Mouse (Mus musculus) splenic B cell, adult 2 months (primary cell): ENCODE results near the gene Sdr42e1.

ENCODE experiments used
- DNase-seq: peaks from one replicate; pipeline ENCODE4 v3.0.0-alpha.2; 2011; ENCODE audit warnings: low read depth, low spot score
- H3K27me3 ChIP-seq: 2 replicates; pipeline ENCODE4 v1.6.1; 2012; ENCODE audit warnings: mild to moderate bottlenecking, low read length, moderate library complexity, mixed read lengths; ENCODE audit not compliant: control insufficient read depth, poor library complexity, insufficient read depth, severe bottlenecking
- H3K36me3 ChIP-seq: 2 replicates; pipeline ENCODE4 v1.6.1; 2012; ENCODE audit warnings: mild to moderate bottlenecking, low read length, moderate library complexity, mixed read lengths; ENCODE audit not compliant: control insufficient read depth, poor library complexity, insufficient read depth, severe bottlenecking

Sdr42e1 gene

GRCm38 (mm10) chr8:117683925-117684472 is 10.5 kb upstream of the Sdr42e1 start:
- Histone ChIP-seq H3K27me3 (no peaks in the 10 kb centered on the region), H3K36me3 (no peaks in the 10 kb centered on the region)
- DNase-seq: no peak

- DNase-seq: no peak
- H3K27me3 ChIP-seq: no peaks in the 10 kb centered on the region
- H3K36me3 ChIP-seq: no peaks in the 10 kb centered on the region
Observed at GRCm38 (mm10) chr8:117678650-117679049, 5.2 kb upstream of the Sdr42e1 start.

- no peak for DNase-seq
- H3K27me3 ChIP-seq: no peaks in the 10 kb centered on the region
- no peaks in the 10 kb centered on the region for H3K36me3 ChIP-seq
Observed at GRCm38 (mm10) chr8:117677011-117677410, 3.5 kb upstream of the Sdr42e1 start.

GRCm38 (mm10) chr8:117676460-117676859 is 3.0 kb upstream of the Sdr42e1 start:
- no peak for DNase-seq
- Histone ChIP-seq H3K36me3 (no peaks in the 10 kb centered on the region), H3K27me3 (no peaks in the 10 kb centered on the region)

GRCm38 (mm10) chr8:117675171-117675570 is 1.7 kb upstream of the Sdr42e1 start:
- no peaks in the 10 kb centered on the region for H3K36me3 ChIP-seq
- H3K27me3 ChIP-seq: no peaks in the 10 kb centered on the region
- DNase-seq: no peak

GRCm38 (mm10) chr8:117672558-117672957 is 931 bp downstream of the Sdr42e1 start:
- H3K27me3 ChIP-seq: no peaks in the 10 kb centered on the region
- H3K36me3 ChIP-seq: no peaks in the 10 kb centered on the region
- DNase-seq: no peak

- no peak for DNase-seq
- Histone ChIP-seq H3K27me3 (no peaks in the 10 kb centered on the region), H3K36me3 (no peaks in the 10 kb centered on the region)
Observed at GRCm38 (mm10) chr8:117670461-117670860, 3.0 kb downstream of the Sdr42e1 start.

GRCm38 (mm10) chr8:117667349-117668124 is 6.0 kb downstream of the Sdr42e1 start:
- no peaks in the 10 kb centered on the region for H3K36me3 ChIP-seq
- H3K27me3 ChIP-seq: no peaks in the 10 kb centered on the region
- no peak for DNase-seq

- no peaks in the 10 kb centered on the region for H3K36me3 ChIP-seq
- H3K27me3 ChIP-seq: no peaks in the 10 kb centered on the region
- DNase-seq: no peak
Observed at GRCm38 (mm10) chr8:117660358-117661031, 13.0 kb downstream of the Sdr42e1 start.

GRCm38 (mm10) chr8:117658990-117659389 is 14.5 kb downstream of the Sdr42e1 start:
- H3K27me3 ChIP-seq: no peaks in the 10 kb centered on the region
- no peak for DNase-seq
- H3K36me3 ChIP-seq: no peaks in the 10 kb centered on the region

GRCm38 (mm10) chr8:117652318-117652717 is 21.2 kb downstream of the Sdr42e1 start:
- Histone ChIP-seq H3K36me3 (no peaks in the 10 kb centered on the region), H3K27me3 (no peaks in the 10 kb centered on the region)
- DNase-seq: no peak

GRCm38 (mm10) chr8:117646440-117646839 is 27.0 kb downstream of the Sdr42e1 start:
- Histone ChIP-seq H3K27me3 (no peaks in the 10 kb centered on the region), H3K36me3 (no peaks in the 10 kb centered on the region)
- DNase-seq: no peak

- no peaks in the 10 kb centered on the region for H3K27me3 ChIP-seq
- DNase-seq: peak; percentile 62
- H3K36me3 ChIP-seq: no peaks in the 10 kb centered on the region
Observed at GRCm38 (mm10) chr8:117646020-117646419, 27.5 kb downstream of the Sdr42e1 start.

- no peaks in the 10 kb centered on the region for H3K27me3 ChIP-seq
- DNase-seq: no peak
- H3K36me3 ChIP-seq: no peaks in the 10 kb centered on the region
Observed at GRCm38 (mm10) chr8:117645486-117645885, 28.0 kb downstream of the Sdr42e1 start.

- peak; percentile 29 for DNase-seq
- no peaks in the 10 kb centered on the region for H3K27me3 ChIP-seq
- peaks cover 8% of the 10 kb centered on the region for H3K36me3 ChIP-seq
Observed at GRCm38 (mm10) chr8:117639631-117640030, 33.9 kb downstream of the Sdr42e1 start.
